Mouse (Mus musculus) adrenal gland, postnatal 14 days (tissue): ENCODE measurements around the gene Draxin. TPM values are rescaled to one million over a fixed set of nuclear protein-coding genes. Genes with fewer than 3 reads are reported as not detected.
A peak's percentile ranks its signal among the peaks of the same experiment; 100 is the strongest.

Source experiments
- DNase-seq: peaks from one replicate; pipeline ENCODE4 v3.0.0; 2021; ENCODE audit warnings: mixed read lengths
- total RNA-seq: library from RNA; stranded (reverse); gene quantifications from 2 replicates; pipeline ENCODE4 v1.2.3, GENCODE M21; 2021

The Draxin gene
- total RNA-seq, 1 experiment from 2014 or later, result 0.11 TPM

GRCm38 (mm10) chr4:148083176-148083899 lies 47.2 kb downstream of the Draxin start:
- DNase-seq, result peak; percentile 53

DNA sequence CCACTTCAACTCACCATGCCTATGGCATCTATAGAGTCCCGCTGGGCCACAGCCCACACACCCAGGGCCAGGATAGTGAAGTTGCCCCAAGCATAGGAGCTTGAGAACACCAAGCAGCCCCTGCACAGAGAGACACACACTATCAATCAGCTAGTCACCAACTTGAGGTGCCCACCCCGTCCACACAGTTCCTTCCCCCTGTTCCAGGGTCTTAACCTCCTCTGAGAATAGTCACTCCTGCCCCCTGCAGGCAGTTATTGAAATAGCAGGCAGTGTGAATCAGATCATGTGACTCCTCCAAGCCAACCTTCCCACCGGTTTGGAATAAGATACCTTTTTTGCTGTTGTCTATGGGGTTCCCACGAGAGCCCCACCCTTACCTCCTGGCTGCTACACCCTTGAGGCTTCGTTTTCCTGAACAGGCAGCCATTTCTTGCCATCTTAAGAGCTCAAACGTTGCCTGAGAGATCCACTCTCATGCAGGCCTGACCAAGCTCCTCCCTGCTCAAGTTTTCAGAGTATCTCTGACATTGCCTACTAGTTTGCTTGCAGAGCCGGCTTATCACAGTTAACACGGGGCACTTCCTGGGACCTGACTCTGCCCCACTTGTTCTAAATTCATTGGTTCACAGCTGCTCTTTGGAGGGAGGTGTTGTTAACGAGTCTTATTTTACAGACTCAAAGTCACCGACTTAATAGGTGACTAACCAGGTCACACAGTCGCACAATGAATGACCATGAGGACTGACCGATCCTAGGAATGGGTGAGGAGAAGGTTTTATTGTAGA lies 48.0 kb downstream of the Draxin start:
- peak; percentile 77 for DNase-seq

- DNase-seq, result no peak
Observed at GRCm38 (mm10) chr4:148081201-148081600, 49.3 kb downstream of the Draxin start.

DNA sequence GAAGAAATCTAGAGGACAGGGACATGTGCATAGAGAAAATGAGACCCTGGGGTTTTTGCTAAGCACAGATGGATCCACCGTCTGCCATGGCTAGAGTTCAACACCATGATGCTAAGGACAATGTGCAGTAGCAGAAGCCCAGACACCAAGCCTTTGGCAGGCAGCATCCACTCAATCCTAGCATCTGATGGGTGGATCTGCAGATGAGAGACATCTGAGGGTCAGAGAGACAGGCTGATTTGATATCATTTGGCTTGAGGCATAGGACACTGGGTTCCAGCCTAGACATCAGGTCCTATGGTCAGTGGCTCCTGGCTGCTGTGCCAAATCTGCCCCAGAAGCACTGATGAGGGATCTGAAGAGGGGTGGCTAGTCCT lies 49.9 kb downstream of the Draxin start:
- no peak for DNase-seq

DNA sequence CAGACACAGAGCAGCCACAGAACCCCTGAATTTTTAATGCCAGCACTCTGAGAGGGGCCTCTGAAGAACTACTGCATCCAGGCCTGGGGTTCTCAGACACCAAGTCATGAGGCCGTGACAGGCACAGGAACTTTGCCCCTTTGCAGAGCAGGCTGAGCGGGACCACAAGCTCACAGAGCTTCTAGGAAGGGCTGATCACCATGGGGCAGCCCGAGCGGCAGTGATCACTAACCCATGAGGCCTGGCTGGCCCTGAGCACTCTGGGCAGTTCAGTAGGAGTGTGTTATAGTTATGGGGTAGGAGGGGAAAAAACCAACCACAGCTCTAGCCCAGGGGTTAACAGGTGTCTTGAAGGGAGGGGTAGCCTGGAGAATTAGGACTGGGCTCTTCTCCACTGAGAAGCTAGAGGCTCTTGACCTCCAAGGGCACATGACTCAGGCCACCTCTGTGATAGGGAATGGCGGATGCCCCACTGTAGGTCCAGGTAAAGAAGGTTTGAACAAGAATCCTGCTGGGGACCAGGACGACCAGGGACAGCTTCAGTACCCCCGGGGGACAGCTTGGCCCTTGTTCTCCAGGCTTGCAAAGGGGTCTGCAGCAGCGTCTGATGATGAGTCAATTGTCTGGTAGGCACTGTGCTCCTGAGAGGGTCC lies 50.4 kb downstream of the Draxin start:
- DNase-seq, result no peak

- no peak for DNase-seq
Observed at GRCm38 (mm10) chr4:148079212-148079611, 51.3 kb downstream of the Draxin start.

DNA sequence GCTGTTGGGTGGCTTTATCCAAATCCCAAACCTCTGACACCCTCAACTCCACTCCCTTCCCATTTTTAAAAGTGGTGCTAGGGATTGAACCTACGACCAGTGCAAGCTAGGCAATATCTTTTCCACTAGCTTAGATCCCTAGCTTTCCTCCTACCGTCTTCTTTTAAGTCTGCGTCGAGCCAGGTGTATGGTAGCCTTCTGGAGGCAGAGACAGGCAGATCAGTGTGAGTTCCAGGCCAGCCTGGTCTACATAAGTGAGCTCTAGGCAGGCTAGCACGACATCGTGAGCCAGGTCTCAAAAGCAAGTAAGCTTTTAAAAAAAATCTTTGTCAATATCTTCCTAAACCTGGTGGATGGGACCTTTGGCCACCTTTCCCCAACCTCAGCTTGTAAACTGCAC lies 54.6 kb downstream of the Draxin start:
- DNase-seq, result no peak

GRCm38 (mm10) chr4:148075259-148075658 lies 55.2 kb downstream of the Draxin start:
- peak; percentile 86 for DNase-seq

- DNase-seq, result no peak
Observed at GRCm38 (mm10) chr4:148074521-148075189, 55.8 kb downstream of the Draxin start.

DNA sequence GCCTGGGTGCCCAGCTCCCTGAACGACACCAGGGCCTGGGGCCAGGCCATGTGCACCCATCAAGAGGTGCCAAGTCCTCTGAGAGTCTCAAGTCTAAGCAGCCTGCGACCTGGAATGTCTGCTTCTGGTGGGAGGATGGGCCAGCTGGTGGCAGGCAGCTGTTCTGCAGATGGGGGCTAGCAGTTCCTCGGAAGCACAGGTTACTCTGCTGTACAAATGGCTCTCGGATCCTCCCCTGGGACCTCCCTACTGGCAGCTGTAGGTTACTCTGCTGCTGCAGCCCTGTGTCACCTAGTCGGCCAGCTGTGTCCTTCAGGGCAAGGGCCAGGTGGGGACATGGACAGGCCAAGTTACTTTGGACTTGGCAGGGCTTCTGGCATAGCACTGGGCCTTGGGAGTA lies 59.0 kb downstream of the Draxin start:
- DNase-seq, result peak; percentile 64

DNA sequence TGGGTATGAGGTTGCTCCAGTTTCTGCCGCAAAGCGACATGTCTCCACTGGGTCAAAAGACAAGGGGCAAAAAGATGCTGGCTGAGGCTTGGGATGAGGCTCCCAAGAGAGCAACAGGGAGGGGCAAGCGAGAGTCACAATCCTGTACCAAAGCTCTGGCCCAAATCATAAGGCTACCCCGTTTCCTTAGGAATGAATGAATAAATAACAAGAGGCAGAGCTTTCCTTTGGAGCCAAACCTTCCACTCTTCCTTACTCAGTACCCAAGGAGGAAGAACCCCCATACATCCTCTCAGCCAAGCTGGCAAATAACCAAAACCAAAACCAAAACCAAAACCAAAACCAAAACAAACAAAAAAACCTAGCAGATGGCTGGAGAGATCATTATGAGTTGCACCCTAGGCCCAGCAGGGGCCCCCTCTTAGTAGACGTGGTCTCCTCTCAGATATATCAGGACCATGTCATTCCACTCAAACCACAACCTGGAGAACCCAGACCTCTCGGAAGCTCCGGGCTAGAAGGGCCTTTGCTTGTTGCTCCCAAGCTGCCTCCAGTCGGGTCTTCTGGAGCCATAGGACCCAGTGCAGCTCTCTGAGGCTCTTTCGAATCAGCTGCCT lies 60.8 kb downstream of the Draxin start:
- no peak for DNase-seq

- DNase-seq, result no peak
Observed at GRCm38 (mm10) chr4:148067346-148067745, 63.2 kb downstream of the Draxin start.

- peak; percentile 74 for DNase-seq
Observed at GRCm38 (mm10) chr4:148066401-148066744, 64.1 kb downstream of the Draxin start.

GRCm38 (mm10) chr4:148065702-148066400 lies 64.6 kb downstream of the Draxin start:
- DNase-seq, result peak; percentile 50

- DNase-seq, result no peak
Observed at GRCm38 (mm10) chr4:148061086-148061480, 69.4 kb downstream of the Draxin start.

GRCm38 (mm10) chr4:148060120-148061085 lies 70.1 kb downstream of the Draxin start:
- DNase-seq, result peak; percentile 74

- DNase-seq, result no peak
Observed at GRCm38 (mm10) chr4:148058993-148059392, 71.5 kb downstream of the Draxin start.

DNA sequence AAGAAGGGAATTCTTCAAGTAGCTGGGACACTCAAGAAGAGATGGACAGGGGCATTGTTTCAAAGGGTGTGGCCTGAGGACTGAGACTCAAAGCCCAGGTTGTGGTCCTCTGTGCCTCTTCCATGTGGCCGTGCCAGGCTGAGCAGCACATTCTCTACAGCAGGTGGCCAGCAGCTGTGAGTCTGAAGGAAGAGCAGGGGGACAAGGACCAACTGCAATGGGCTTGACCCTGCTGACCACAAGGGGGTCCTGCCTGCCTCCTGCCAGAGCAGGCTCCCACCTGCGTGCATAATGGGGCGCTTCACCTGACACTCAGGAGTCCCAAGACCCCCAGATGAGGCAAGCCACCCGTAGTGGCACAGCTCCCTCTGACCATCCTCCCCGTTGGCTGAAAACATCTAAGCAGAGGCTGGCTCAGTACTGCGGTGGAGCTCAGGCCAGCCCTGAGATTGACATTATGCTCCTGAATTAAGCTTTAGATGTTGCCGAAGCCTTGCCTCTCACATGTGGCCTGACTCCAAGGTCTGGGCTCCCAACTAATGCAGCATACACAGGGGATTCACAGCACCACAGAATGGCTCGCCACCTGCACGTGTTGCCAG lies 72.2 kb downstream of the Draxin start:
- DNase-seq, result no peak

GRCm38 (mm10) chr4:148057661-148058209 lies 72.8 kb downstream of the Draxin start:
- no peak for DNase-seq

DNA sequence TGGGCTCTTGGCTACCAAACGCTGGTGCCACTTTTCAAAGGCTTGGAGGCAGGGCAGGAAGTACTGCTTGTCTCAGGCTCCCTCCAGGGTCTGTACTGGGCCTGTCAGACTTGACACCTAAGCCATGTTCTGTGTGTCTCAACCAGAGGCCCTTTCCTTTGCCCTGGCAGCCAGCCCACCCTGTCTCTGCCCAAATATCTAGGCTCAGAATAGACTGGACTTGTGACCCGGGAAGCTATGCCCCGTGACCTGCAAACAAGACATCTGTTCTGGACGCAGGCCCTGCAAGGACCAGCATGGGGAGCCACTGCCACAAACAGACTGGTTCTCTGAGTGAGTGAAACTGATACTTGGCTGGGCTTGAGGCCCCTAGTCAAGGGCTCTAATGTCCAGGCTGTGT lies 73.7 kb downstream of the Draxin start:
- peak; percentile 72 for DNase-seq
